Mouse (Mus musculus): ENCODE results near the gene Adamtsl2. TPM values are rescaled to one million over a fixed set of nuclear protein-coding genes. Genes with fewer than 3 reads are reported as not detected.
A peak's percentile ranks its signal among the peaks of the same experiment; 100 is the strongest.

The Adamtsl2 gene
- polyA plus RNA-seq, 1 experiment, result 1.9 TPM

GRCm38 (mm10) chr2:27123121-27123520 is 43.9 kb downstream of the Adamtsl2 start:
- 91% methylated on average over 4 of the region's 4 CpGs for WGBS
- Histone ChIP-seq H3K4me1 (ENCODE audit: control insufficient read depth, insufficient read depth, insufficient read length, low read length) (no peaks in the 10 kb centered on the region), H3K27ac (ENCODE audit: insufficient read depth, low read depth, low read length) (no peak overlapping the region), H3K36me3 (ENCODE audit: control insufficient read depth, insufficient read depth, low read length) (no peaks in the 10 kb centered on the region), H3K4me3 (ENCODE audit: low read depth, low read length) (no peak overlapping the region), H3K27me3 (ENCODE audit: control insufficient read depth, insufficient read depth, low read length) (no peaks in the 10 kb centered on the region)
- TF ChIP-seq CTCF (IDR thresholded peaks at IDR 0.05; ENCODE audit: extremely low read depth, insufficient read length, insufficient replicate concordance, low read depth, low read length), result no peak
- no peak for TF ChIP-seq POLR2A (IDR thresholded peaks at IDR 0.05; ENCODE audit: low read depth, low read length)

- TF ChIP-seq POLR2A (IDR thresholded peaks at IDR 0.05; ENCODE audit: low read depth, low read length), result no peak
- TF ChIP-seq CTCF (IDR thresholded peaks at IDR 0.05; ENCODE audit: extremely low read depth, insufficient read length, insufficient replicate concordance, low read depth, low read length), result peak; percentile 80; the same call in 1 of the 2 replicates
- no peak overlapping the region for H3K27ac ChIP-seq (ENCODE audit: insufficient read depth, low read depth, low read length)
- no peaks in the 10 kb centered on the region for H3K36me3 ChIP-seq (ENCODE audit: control insufficient read depth, insufficient read depth, low read length)
- WGBS, result 25% methylated on average over 10 of the region's 10 CpGs
- H3K4me1 ChIP-seq (ENCODE audit: control insufficient read depth, insufficient read depth, insufficient read length, low read length), result no peaks in the 10 kb centered on the region
- no peaks in the 10 kb centered on the region for H3K27me3 ChIP-seq (ENCODE audit: control insufficient read depth, insufficient read depth, low read length)
- H3K4me3 ChIP-seq (ENCODE audit: low read depth, low read length), result no peak overlapping the region
Measured at GRCm38 (mm10) chr2:27125979-27126378, 46.8 kb downstream of the Adamtsl2 start.

GRCm38 (mm10) chr2:27126496-27126895 is 47.3 kb downstream of the Adamtsl2 start:
- H3K4me3 ChIP-seq (ENCODE audit: low read depth, low read length), result no peak overlapping the region
- H3K36me3 ChIP-seq (ENCODE audit: control insufficient read depth, insufficient read depth, low read length), result no peaks in the 10 kb centered on the region
- TF ChIP-seq POLR2A (IDR thresholded peaks at IDR 0.05; ENCODE audit: low read depth, low read length) (no peak), CTCF (IDR thresholded peaks at IDR 0.05; ENCODE audit: extremely low read depth, insufficient read length, insufficient replicate concordance, low read depth, low read length) (no peak)
- 50% methylated on average over 4 of the region's 4 CpGs for WGBS
- H3K4me1 ChIP-seq (ENCODE audit: control insufficient read depth, insufficient read depth, insufficient read length, low read length), result no peaks in the 10 kb centered on the region
- no peak overlapping the region for H3K27ac ChIP-seq (ENCODE audit: insufficient read depth, low read depth, low read length)
- H3K27me3 ChIP-seq (ENCODE audit: control insufficient read depth, insufficient read depth, low read length), result no peaks in the 10 kb centered on the region

- Histone ChIP-seq H3K4me1 (ENCODE audit: control insufficient read depth, insufficient read depth, insufficient read length, low read length) (no peaks in the 10 kb centered on the region), H3K36me3 (ENCODE audit: control insufficient read depth, insufficient read depth, low read length) (no peaks in the 10 kb centered on the region), H3K27me3 (ENCODE audit: control insufficient read depth, insufficient read depth, low read length) (no peaks in the 10 kb centered on the region), H3K4me3 (ENCODE audit: low read depth, low read length) (no peak overlapping the region), H3K27ac (ENCODE audit: insufficient read depth, low read depth, low read length) (no peak overlapping the region)
- no peak for TF ChIP-seq CTCF (IDR thresholded peaks at IDR 0.05; ENCODE audit: extremely low read depth, insufficient read length, insufficient replicate concordance, low read depth, low read length)
- TF ChIP-seq POLR2A (IDR thresholded peaks at IDR 0.05; ENCODE audit: low read depth, low read length), result no peak
- 51% methylated on average over 3 of the region's 3 CpGs for WGBS
Measured at GRCm38 (mm10) chr2:27128990-27129389, 49.8 kb downstream of the Adamtsl2 start.

- Histone ChIP-seq H3K27me3 (ENCODE audit: control insufficient read depth, insufficient read depth, low read length) (no peaks in the 10 kb centered on the region), H3K4me3 (ENCODE audit: low read depth, low read length) (no peak overlapping the region), H3K4me1 (ENCODE audit: control insufficient read depth, insufficient read depth, insufficient read length, low read length) (no peaks in the 10 kb centered on the region), H3K27ac (ENCODE audit: insufficient read depth, low read depth, low read length) (no peak overlapping the region), H3K36me3 (ENCODE audit: control insufficient read depth, insufficient read depth, low read length) (no peaks in the 10 kb centered on the region)
- TF ChIP-seq POLR2A (IDR thresholded peaks at IDR 0.05; ENCODE audit: low read depth, low read length) (no peak), CTCF (IDR thresholded peaks at IDR 0.05; ENCODE audit: extremely low read depth, insufficient read length, insufficient replicate concordance, low read depth, low read length) (no peak)
- 76% methylated on average over 5 of the region's 5 CpGs for WGBS
Measured at GRCm38 (mm10) chr2:27135935-27136334, 56.8 kb downstream of the Adamtsl2 start.

- H3K27me3 ChIP-seq (ENCODE audit: control insufficient read depth, insufficient read depth, low read length), result no peaks in the 10 kb centered on the region
- no peaks in the 10 kb centered on the region for H3K36me3 ChIP-seq (ENCODE audit: control insufficient read depth, insufficient read depth, low read length)
- no peak overlapping the region for H3K27ac ChIP-seq (ENCODE audit: insufficient read depth, low read depth, low read length)
- H3K4me1 ChIP-seq (ENCODE audit: control insufficient read depth, insufficient read depth, insufficient read length, low read length), result no peaks in the 10 kb centered on the region
- 54% methylated on average over 3 of the region's 3 CpGs for WGBS
- TF ChIP-seq POLR2A (IDR thresholded peaks at IDR 0.05; ENCODE audit: low read depth, low read length) (no peak), CTCF (IDR thresholded peaks at IDR 0.05; ENCODE audit: extremely low read depth, insufficient read length, insufficient replicate concordance, low read depth, low read length) (no peak)
- H3K4me3 ChIP-seq (ENCODE audit: low read depth, low read length), result no peak overlapping the region
Measured at GRCm38 (mm10) chr2:27136336-27136735, 57.2 kb downstream of the Adamtsl2 start.

- H3K27me3 ChIP-seq (ENCODE audit: control insufficient read depth, insufficient read depth, low read length), result no peaks in the 10 kb centered on the region
Measured at GRCm38 (mm10) chr2:27136789-27137188, 57.6 kb downstream of the Adamtsl2 start.

More at GRCm38 (mm10) chr2:27136789-27137188, 57.6 kb downstream of the Adamtsl2 start:
- no peaks in the 10 kb centered on the region for H3K4me1 ChIP-seq (ENCODE audit: control insufficient read depth, insufficient read depth, insufficient read length, low read length)
- H3K4me3 ChIP-seq (ENCODE audit: low read depth, low read length), result no peak overlapping the region
- no peak overlapping the region for H3K27ac ChIP-seq (ENCODE audit: insufficient read depth, low read depth, low read length)
- 66% methylated on average over 1 of the region's 1 CpGs for WGBS
- H3K36me3 ChIP-seq (ENCODE audit: control insufficient read depth, insufficient read depth, low read length), result no peaks in the 10 kb centered on the region
- TF ChIP-seq POLR2A (IDR thresholded peaks at IDR 0.05; ENCODE audit: low read depth, low read length), result no peak
- no peak for TF ChIP-seq CTCF (IDR thresholded peaks at IDR 0.05; ENCODE audit: extremely low read depth, insufficient read length, insufficient replicate concordance, low read depth, low read length)

Measured in small intestine, adult 2 months (tissue).